Mouse (Mus musculus): ENCODE results near the gene Tacr1.

- TF ChIP-seq POLR2A (IDR thresholded peaks at IDR 0.05; ENCODE audit: borderline replicate concordance, extremely low read depth, insufficient read depth, insufficient read length, poor library complexity, severe bottlenecking): no peak
- TF ChIP-seq CTCF (IDR thresholded peaks at IDR 0.05; ENCODE audit: borderline replicate concordance, extremely low read depth, insufficient read depth, insufficient read length): no peak
Measured at GRCm38 (mm10) chr6:82483842-82484241, 81.7 kb downstream of the Tacr1 start.

All from brain, embryonic 14.5 days (tissue).